Mouse (Mus musculus): ENCODE data around the gene Npm1. TPM values are rescaled to one million over a fixed set of nuclear protein-coding genes. Genes with fewer than 3 reads are reported as not detected.

The Npm1 gene
- 37.0 and 56.1 TPM in 2 replicates for polyA plus RNA-seq (2012; rRNA removed)

DNA sequence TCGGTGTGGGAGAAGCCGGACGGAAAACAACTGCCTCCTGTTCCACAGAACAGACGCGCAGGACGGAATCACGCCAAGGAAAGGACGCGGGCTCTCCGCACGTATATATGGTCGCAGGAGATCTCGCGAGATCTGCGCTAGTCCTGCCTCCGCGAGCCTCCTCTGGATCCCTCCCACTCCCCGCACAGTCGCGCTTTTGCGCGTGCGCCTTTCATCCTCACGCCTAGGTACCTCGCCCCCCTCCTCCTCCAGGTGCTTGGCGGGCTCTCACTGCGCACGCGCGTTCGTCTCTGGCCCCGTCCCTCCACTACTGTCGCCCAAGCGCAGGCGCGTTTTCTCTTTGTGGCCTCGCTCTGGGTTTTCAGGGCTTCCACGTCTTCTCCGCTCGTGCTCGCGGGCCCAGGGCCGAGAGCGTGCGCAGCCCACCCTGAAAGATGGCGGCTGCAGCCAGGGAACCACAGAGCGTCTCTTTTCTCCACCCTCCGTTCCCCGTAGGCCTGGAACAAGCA lies at the start of gene Npm1:
Gene Npm1 (minus strand): TSS at position 209 of the 509 bp plus-strand sequence.

DNA sequence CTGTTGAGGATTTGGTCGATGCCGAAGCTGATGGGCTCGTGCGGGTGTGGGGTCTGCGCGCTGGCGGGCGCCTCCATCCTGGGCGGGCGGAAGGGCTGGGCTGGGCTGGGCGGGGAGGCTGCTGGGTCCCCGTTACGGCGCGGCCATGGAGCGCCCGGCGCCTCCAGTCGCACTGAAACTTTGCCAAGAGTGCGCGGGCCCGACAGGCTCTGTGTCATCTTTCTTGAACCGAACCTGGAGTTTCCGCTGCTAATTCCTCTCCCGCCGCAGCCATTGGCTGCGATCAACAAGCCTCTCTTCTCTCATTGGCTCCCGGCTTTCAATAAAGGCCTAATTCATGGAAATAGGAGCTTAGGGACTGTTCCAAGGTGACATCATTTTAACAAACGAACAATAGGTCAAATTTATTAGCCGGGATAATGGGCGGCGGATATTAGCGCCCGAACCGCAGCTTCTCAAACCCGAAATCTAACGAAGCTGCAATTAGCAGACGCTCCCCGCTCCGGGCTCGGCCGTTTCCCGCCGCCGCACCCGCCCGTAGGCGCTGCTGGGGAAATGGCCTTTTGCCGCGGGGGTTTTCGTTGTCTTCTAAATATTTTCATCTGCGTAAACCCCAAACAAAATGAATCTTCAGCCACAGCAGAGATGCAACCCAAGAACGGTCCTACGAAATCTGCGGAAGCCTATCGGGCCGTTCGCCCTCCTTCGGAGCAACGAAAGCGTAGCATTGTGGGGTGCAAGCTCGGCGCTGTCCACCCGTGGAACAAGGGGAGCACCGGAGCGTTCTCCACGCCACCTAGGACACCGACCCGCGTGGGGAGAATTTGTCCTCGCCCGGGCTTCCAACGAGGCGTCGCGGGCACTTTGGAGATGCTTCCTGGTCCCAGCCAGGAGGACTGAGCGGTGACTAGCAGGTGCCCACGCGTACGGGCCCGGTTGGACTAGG lies 40.6 kb upstream of the Npm1 start, which contains the start of gene Tlx3:
Gene Tlx3 (minus strand): TSS at position 207 of the 946 bp plus-strand sequence.

DNA sequence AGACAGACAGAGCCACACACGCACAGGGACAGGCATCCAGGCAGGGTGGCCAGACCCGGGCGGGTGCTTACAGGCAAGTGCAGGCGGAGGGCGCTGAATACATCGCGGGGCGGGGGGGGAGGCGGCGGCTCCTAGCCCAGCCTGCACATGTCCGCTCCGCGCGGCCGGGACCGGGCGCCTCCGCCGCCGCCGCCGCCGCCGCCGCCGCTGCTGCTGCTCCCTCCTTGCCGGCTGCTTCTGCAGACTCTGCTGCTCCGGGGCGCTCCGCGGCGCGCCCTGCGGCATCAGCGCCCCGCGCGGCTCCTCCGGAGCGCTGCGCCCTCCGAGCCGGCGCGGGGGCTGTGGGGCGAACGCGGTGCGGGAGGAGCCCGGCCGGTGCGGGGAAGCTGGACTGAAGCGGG lies 15.8 kb downstream of the Npm1 start, which contains the start of gene Fgf18:
Gene Fgf18 (minus strand): TSS at position 230 of the 401 bp plus-strand sequence.

Other genes with a start within 250 kb of the Npm1 start
- gene Fgf18, start 15.8 kb downstream of the Npm1 start, polyA plus RNA-seq (2012; rRNA removed) = 3.2 and 4.0 TPM in 2 replicates
- gene Tlx3, start 40.4 kb upstream of the Npm1 start, polyA plus RNA-seq (2012; rRNA removed) = 0.19 TPM in 1 of 2 replicates, not detected in the other
- not detected in 2 replicates for gene Gm12117, start 113.5 kb upstream of the Npm1 start, polyA plus RNA-seq (2012; rRNA removed)

All from ovary, adult 2 months (tissue).